Mouse (Mus musculus) cerebellum, postnatal 25 days (tissue): ENCODE data around the gene Anxa10.

Source experiments
- DNase-seq, 2 experiments: peaks; one replicate each; pipeline ENCODE4 v3.0.0; 2021; ENCODE audit warnings: mixed read lengths in 2 of 2

Gene Anxa10

GRCm38 (mm10) chr8:62123098-62123497 is at the start of gene Anxa10:
Gene Anxa10 (minus strand): TSS chr8:62123150.
- DNase-seq, result no peak

- DNase-seq, result no peak
These were observed 9.9 kb upstream of the Anxa10 start for GRCm38 (mm10) chr8:62132662-62133366.

- DNase-seq, result no peak
These were observed 25.7 kb downstream of the Anxa10 start for GRCm38 (mm10) chr8:62097213-62097612.

- no peak for DNase-seq
These were observed 41.1 kb downstream of the Anxa10 start for GRCm38 (mm10) chr8:62081804-62082203.

- DNase-seq, result no peak
These were observed 42.7 kb downstream of the Anxa10 start for GRCm38 (mm10) chr8:62080195-62080802.

- DNase-seq, result no peak
These were observed 54.6 kb downstream of the Anxa10 start for GRCm38 (mm10) chr8:62068305-62068704.

GRCm38 (mm10) chr8:62060357-62060756 is 62.6 kb downstream of the Anxa10 start:
- DNase-seq, result no peak

GRCm38 (mm10) chr8:62046809-62047208 is 76.1 kb downstream of the Anxa10 start:
- DNase-seq, result no peak

- DNase-seq, result no peak
These were observed 88.6 kb downstream of the Anxa10 start for GRCm38 (mm10) chr8:62034351-62034750.

- DNase-seq, result no peak
These were observed 108.4 kb downstream of the Anxa10 start for GRCm38 (mm10) chr8:62014582-62014981.

- no peak for DNase-seq
These were observed 108.8 kb downstream of the Anxa10 start for GRCm38 (mm10) chr8:62014166-62014565.
